Mouse (Mus musculus): ENCODE measurements around the gene Etl4.

- TF ChIP-seq GATA1 (IDR thresholded peaks at IDR 0.05; ENCODE audit: low read length): no peak
- no peak for TF ChIP-seq TAL1 (IDR thresholded peaks at IDR 0.05; ENCODE audit: low read length)
Measured at GRCm38 (mm10) chr2:20649817-20650216, 740.2 kb downstream of the Etl4 start.

All from erythroblast, embryonic 14.5 days (primary cell).